Comparison of ENCODE assay signal across 24 mouse cellular contexts in genomic region chr12:65068409-65068808, GRCm38 (mm10). TPM values are rescaled to one million over a fixed set of nuclear protein-coding genes. Genes with fewer than 3 reads are reported as not detected.
DNase-seq lines count a peak whose midpoint lies in the region; ATAC-seq and TF ChIP-seq lines count a peak whose summit lies in the region.
"Had no signal": no experiment of that assay in that cellular context is flagged by ENCODE, and none has a peak within 500 bp of the region (broad histone marks: within the 10 kb centered on the region; RNA-seq: fewer than 3 reads in every experiment).

No protein-coding gene starts in this region.

- ATAC-seq in heart, embryonic 14.5 days (ENCODE audit: insufficient number of reproducible peaks, insufficient read depth, low FRiP score, low read depth) = no peak
- ATAC-seq in heart, postnatal 0 days (ENCODE audit: insufficient read depth, low read depth) = no peak
- ATAC-seq: CD4-positive, CD25-positive, alpha-beta regulatory T cell, adult 4 months; forebrain, postnatal 0 days; hindbrain, embryonic 16.5 days; intestine, postnatal 0 days; midbrain, embryonic 15.5 days had no signal

- H3K36me3 ChIP-seq in heart, embryonic 14.5 days (ENCODE audit: control insufficient read depth, insufficient read depth, low read length) = peaks cover 66% of the 10 kb centered on the region
- peaks cover 26% of the 10 kb centered on the region for H3K36me3 ChIP-seq in heart, postnatal 0 days (replicated peaks; ENCODE audit: control insufficient read depth, insufficient read depth, low read length)

- 18% methylated on average over 4 of the region's 4 CpGs for WGBS in heart, embryonic 14.5 days
- 16% methylated on average over 4 of the region's 4 CpGs for WGBS in heart, postnatal 0 days

- no peak overlapping the region for H3K4me3 ChIP-seq in heart, embryonic 14.5 days (ENCODE audit: control insufficient read depth in 1 of 2, insufficient read depth in 1 of 2, low read depth in 1 of 2, low read length in 2 of 2)
- no peak overlapping the region for H3K4me3 ChIP-seq in heart, postnatal 0 days (ENCODE audit: low read depth, low read length)
- H3K4me3 ChIP-seq: embryonic facial prominence, embryonic 15.5 days; forebrain, embryonic 10.5 days; kidney, embryonic 15.5 days; limb, embryonic 13.5 days; midbrain, embryonic 15.5 days had no signal

- H3K4me1 ChIP-seq in heart, embryonic 14.5 days (ENCODE audit: control insufficient read depth in 2 of 2, insufficient read depth in 2 of 2, low read length in 2 of 2) = peaks cover 2 to 8% of the 10 kb centered on the region in 2 experiments; a peak in 3 of 4 replicates
- H3K4me1 ChIP-seq in heart, postnatal 0 days (ENCODE audit: control insufficient read depth, insufficient read depth) = peaks cover 14% of the 10 kb centered on the region
- H3K4me1 ChIP-seq: embryonic facial prominence, embryonic 15.5 days had no signal

- peak; percentile 34 for DNase-seq in gastrocnemius, adult 18-20 months (ENCODE audit: low spot score)
- DNase-seq in gastrocnemius, postnatal 25 days = no peak
- no peak for DNase-seq in heart, postnatal 4 days
- peak; percentile 25 for DNase-seq in adipocyte (ENCODE audit: low spot score)
- DNase-seq in heart, postnatal 0 days (ENCODE audit: low spot score) = peak; percentile 55
- no peak for DNase-seq in frontal cortex, postnatal 25 days (ENCODE audit: low spot score in 2 of 2)
- DNase-seq in layer of hippocampus, postnatal 14 days (ENCODE audit: low spot score in 2 of 2) = no peak
- DNase-seq: cerebellum, postnatal 10 days; forebrain, postnatal 0 days; kidney, postnatal 4 days; layer of hippocampus, adult 9-11 months; lung, postnatal 10 days; right cerebral cortex, postnatal 14 days; thymus, postnatal 36 days had no signal

- no peak for TF ChIP-seq CTCF in heart, postnatal 0 days (IDR thresholded peaks at IDR 0.05; ENCODE audit: low read depth)

- no peak for TF ChIP-seq EP300 in heart, postnatal 0 days (IDR thresholded peaks at IDR 0.05; ENCODE audit: low read depth)

- H3K27me3 ChIP-seq in heart, embryonic 14.5 days (ENCODE audit: control insufficient read depth, insufficient read depth, low read length) = no peaks in the 10 kb centered on the region
- no peaks in the 10 kb centered on the region for H3K27me3 ChIP-seq in heart, postnatal 0 days (ENCODE audit: control insufficient read depth, insufficient read depth, low read length)
- H3K27me3 ChIP-seq: embryonic facial prominence, embryonic 15.5 days; kidney, embryonic 15.5 days; limb, embryonic 13.5 days; midbrain, embryonic 15.5 days had no signal

- no peaks in the 10 kb centered on the region for H3K9me3 ChIP-seq in heart, embryonic 14.5 days (ENCODE audit: control insufficient read depth, low read length)
- H3K9me3 ChIP-seq in heart, postnatal 0 days (replicated peaks; ENCODE audit: control insufficient read depth, low read length) = no peaks in the 10 kb centered on the region
- H3K9me3 ChIP-seq: embryonic facial prominence, embryonic 15.5 days; forebrain, embryonic 10.5 days; kidney, embryonic 15.5 days; limb, embryonic 13.5 days; midbrain, embryonic 15.5 days had no signal

- H3K27ac ChIP-seq in heart, embryonic 14.5 days (replicated peaks in 1 of 2; ENCODE audit: control insufficient read depth in 1 of 2, insufficient read depth in 1 of 2, low read depth in 2 of 2, low read length in 2 of 2) = peak overlapping the region; percentile 72 to 80
- peak overlapping the region; percentile 83 for H3K27ac ChIP-seq in heart, postnatal 0 days (ENCODE audit: low read depth)
- H3K27ac ChIP-seq: embryonic facial prominence, embryonic 15.5 days; forebrain, embryonic 10.5 days; kidney, embryonic 15.5 days; limb, embryonic 13.5 days; liver, embryonic 14.5 days; midbrain, embryonic 15.5 days had no signal

- 0 out of 2 replicates have a peak overlapping the region, but pooled peaks have one; percentile 10 for H3K9ac ChIP-seq in heart, embryonic 14.5 days (ENCODE audit: low read length)
- no peak overlapping the region for H3K9ac ChIP-seq in heart, postnatal 0 days (replicated peaks; ENCODE audit: low read depth, low read length)
- H3K9ac ChIP-seq: embryonic facial prominence, embryonic 15.5 days; forebrain, postnatal 0 days; kidney, embryonic 15.5 days; limb, embryonic 13.5 days; liver, embryonic 14.5 days; midbrain, embryonic 15.5 days had no signal

- peak overlapping the region; percentile 23; the same call in 1 of the 2 replicates for H3K4me2 ChIP-seq in heart, embryonic 14.5 days (ENCODE audit: low read length)
- H3K4me2 ChIP-seq in heart, postnatal 0 days (ENCODE audit: low read depth, low read length) = peak overlapping the region; percentile 31; the same call in 1 of the 2 replicates
- H3K4me2 ChIP-seq: embryonic facial prominence, embryonic 15.5 days; kidney, embryonic 15.5 days; limb, embryonic 13.5 days; midbrain, embryonic 15.5 days had no signal

RNA-seq across cellular contexts. Expression of gene Fkbp3, which starts 5.4 kb away (rescaled TPM):
- total RNA-seq in gastrocnemius, adult 18-20 months (2021) = 100 to 1,000 TPM; 188 to 207 TPM
- total RNA-seq in gastrocnemius, postnatal 25 days (2021) = 100 to 1,000 TPM; 177 to 185 TPM
- polyA plus RNA-seq in heart, embryonic 14.5 days (2014; fragmentation: Nextera tagmentation; extraction: Ambion mirVana) = 492 and 495 TPM in 2 replicates
- 100 to 1,000 TPM; 201 to 203 TPM for total RNA-seq in heart, postnatal 4 days (2021)
- total RNA-seq in heart, postnatal 0 days (2014; rRNA removed; ENCODE audit: low replicate concordance) = 200 and 520 TPM in 2 replicates
- 604 and 668 TPM in 2 replicates for polyA plus RNA-seq in heart, postnatal 0 days (2015; fragmentation: Nextera tagmentation; extraction: Ambion mirVana)
- total RNA-seq in layer of hippocampus, postnatal 14 days (2021) = 100 to 1,000 TPM; 169 to 174 TPM

RNA-seq across cellular contexts. Expression of gene Fancm, which starts 7.0 kb away (rescaled TPM):
- 1 to 10 TPM; 1.4 to 1.9 TPM for total RNA-seq in gastrocnemius, adult 18-20 months (2021)
- 1 to 10 TPM; 1.6 to 3.4 TPM for total RNA-seq in gastrocnemius, postnatal 25 days (2021)
- polyA plus RNA-seq in heart, embryonic 14.5 days (2014; fragmentation: Nextera tagmentation; extraction: Ambion mirVana) = 9.3 and 9.4 TPM in 2 replicates
- 10 to 100 TPM in 1 of 2 experiments, 1 to 10 TPM in 1; 9.5 to 14.0 TPM for total RNA-seq in heart, postnatal 4 days (2021)
- 4.6 and 7.6 TPM in 2 replicates for total RNA-seq in heart, postnatal 0 days (2014; rRNA removed; ENCODE audit: low replicate concordance)
- polyA plus RNA-seq in heart, postnatal 0 days (2015; fragmentation: Nextera tagmentation; extraction: Ambion mirVana) = 4.5 and 5.0 TPM in 2 replicates
- total RNA-seq in layer of hippocampus, postnatal 14 days (2021) = 10 to 100 TPM; 10.3 to 10.6 TPM

RNA-seq across cellular contexts. Expression of gene Prpf39, which starts 32.3 kb away (rescaled TPM):
- total RNA-seq in gastrocnemius, adult 18-20 months (2021) = 10 to 100 TPM; 12.1 to 12.4 TPM
- 10 to 100 TPM; 12.0 to 12.2 TPM for total RNA-seq in gastrocnemius, postnatal 25 days (2021)
- polyA plus RNA-seq in heart, embryonic 14.5 days (2014; fragmentation: Nextera tagmentation; extraction: Ambion mirVana) = 32.9 and 34.4 TPM in 2 replicates
- total RNA-seq in heart, postnatal 4 days (2021) = 10 to 100 TPM; 24.4 to 26.3 TPM
- 19.4 and 20.8 TPM in 2 replicates for total RNA-seq in heart, postnatal 0 days (2014; rRNA removed; ENCODE audit: low replicate concordance)
- 18.1 and 20.0 TPM in 2 replicates for polyA plus RNA-seq in heart, postnatal 0 days (2015; fragmentation: Nextera tagmentation; extraction: Ambion mirVana)
- 10 to 100 TPM; 38.0 to 44.1 TPM for total RNA-seq in layer of hippocampus, postnatal 14 days (2021)

Comparison
In these comparisons a context has a peak if more than half of its experiments do, and no peak if none do; other contexts are left out.
1. DNase-seq: peak in gastrocnemius, adult 18-20 months (single experiment), adipocyte (single experiment) and heart, postnatal 0 days (single experiment); none in gastrocnemius, postnatal 25 days (single experiment), heart, postnatal 4 days (single experiment), frontal cortex, postnatal 25 days (0 of 2) and layer of hippocampus, postnatal 14 days (0 of 2).